Mouse (Mus musculus) olfactory bulb, adult 2 months (tissue): Measurements from ENCODE around the gene Mdm4.

Experiments used
- CTCF ChIP-seq: fragments of 200-500 bp; IDR thresholded peaks from 2 replicates; pipeline ENCODE4 v1.5.1; 2012; ENCODE audit warnings: low read depth, mild to moderate bottlenecking, low read length, moderate library complexity; ENCODE audit not compliant: insufficient read depth
- POLR2A ChIP-seq: fragments of 200-500 bp; IDR thresholded peaks from 2 replicates; pipeline ENCODE4 v1.6.1; 2012; ENCODE audit warnings: mild to moderate bottlenecking, low read depth, low read length, moderate library complexity; ENCODE audit not compliant: insufficient read depth

DNA sequence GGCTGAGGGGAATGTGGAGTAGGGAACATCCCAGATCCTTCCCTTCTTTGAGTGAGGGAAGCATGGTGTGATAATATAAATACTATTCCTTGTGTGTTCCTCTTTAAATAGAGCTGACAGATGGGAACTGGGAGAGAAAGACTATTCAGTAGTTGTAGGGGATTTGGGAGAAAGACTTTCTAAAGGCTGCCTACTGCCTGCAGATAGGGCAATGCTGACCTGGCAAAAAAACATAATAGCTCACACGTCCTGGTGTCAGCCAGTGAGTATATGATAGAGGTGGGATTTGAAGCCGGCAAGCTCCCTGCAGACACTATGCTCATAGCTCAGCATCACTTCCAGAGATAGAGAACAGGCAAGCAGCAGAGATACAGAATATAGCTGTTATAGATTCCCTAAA, 18.3 kb upstream of the Mdm4 start:
- TF ChIP-seq CTCF = no peak
- TF ChIP-seq POLR2A = no peak
